Mouse (Mus musculus) small intestine, adult 2 months (tissue): Measurements from ENCODE around the gene Nthl1. TPM values are rescaled to one million over a fixed set of nuclear protein-coding genes. Genes with fewer than 3 reads are reported as not detected.

Experiments
- H3K27ac ChIP-seq: fragments of 200-500 bp; 2 replicates; pipeline ENCODE4 v1.5.1; 2012; ENCODE audit warnings: low read depth, low read length, control low read depth, inconsistent platforms; ENCODE audit not compliant: insufficient read depth
- H3K27me3 ChIP-seq: fragments of 200-500 bp; 2 replicates; pipeline ENCODE4 v1.6.1; 2012; ENCODE audit warnings: mild to moderate bottlenecking, moderate library complexity, low read length, inconsistent platforms; ENCODE audit not compliant: control insufficient read depth, insufficient read depth
- H3K36me3 ChIP-seq: fragments of 200-500 bp; 2 replicates; pipeline ENCODE4 v1.6.1; 2012; ENCODE audit warnings: mild to moderate bottlenecking, low read length, control low read depth, inconsistent platforms; ENCODE audit not compliant: control insufficient read depth, insufficient read depth
- H3K4me1 ChIP-seq: fragments of 200-500 bp; 2 replicates; pipeline ENCODE4 v1.6.1; 2012; ENCODE audit warnings: low read length, inconsistent platforms, mixed read lengths; ENCODE audit not compliant: control insufficient read depth, insufficient read depth, insufficient read length
- H3K4me3 ChIP-seq: fragments of 200-500 bp; 2 replicates; pipeline ENCODE4 v1.5.1; 2012; ENCODE audit warnings: low read depth, mild to moderate bottlenecking, control low read depth, inconsistent platforms, low read length, moderate library complexity
- CTCF ChIP-seq: fragments of 200-500 bp; IDR thresholded peaks from 2 replicates; pipeline ENCODE4 v1.5.1; 2012; ENCODE audit warnings: low read depth, mild to moderate bottlenecking, control low read depth, inconsistent platforms, low read length, moderate library complexity, mixed read lengths; ENCODE audit not compliant: insufficient replicate concordance, insufficient read length; ENCODE audit errors: extremely low read depth
- POLR2A ChIP-seq: fragments of 200-500 bp; IDR thresholded peaks from 2 replicates; pipeline ENCODE4 v1.6.1; 2012; ENCODE audit warnings: low read depth, mild to moderate bottlenecking, control low read depth, inconsistent platforms, low read length, moderate library complexity
- WGBS: fragments of 180-500 bp; shearing (Covaris S2); methylation state at CpG from one replicate; pipeline ENCODE4 v1.1.7; 2018; 5-methylcytosine and 5-hydroxymethylcytosine counted together
- polyA plus RNA-seq: library from polyadenylated mRNA; depleted of rRNA; stranded (reverse); fragments of >200 nt; gene quantifications from 2 replicates; pipeline ENCODE4 v1.2.3, GENCODE M21; 2012

Gene Nthl1
- polyA plus RNA-seq, 1 experiment = 7.2 TPM

DNA sequence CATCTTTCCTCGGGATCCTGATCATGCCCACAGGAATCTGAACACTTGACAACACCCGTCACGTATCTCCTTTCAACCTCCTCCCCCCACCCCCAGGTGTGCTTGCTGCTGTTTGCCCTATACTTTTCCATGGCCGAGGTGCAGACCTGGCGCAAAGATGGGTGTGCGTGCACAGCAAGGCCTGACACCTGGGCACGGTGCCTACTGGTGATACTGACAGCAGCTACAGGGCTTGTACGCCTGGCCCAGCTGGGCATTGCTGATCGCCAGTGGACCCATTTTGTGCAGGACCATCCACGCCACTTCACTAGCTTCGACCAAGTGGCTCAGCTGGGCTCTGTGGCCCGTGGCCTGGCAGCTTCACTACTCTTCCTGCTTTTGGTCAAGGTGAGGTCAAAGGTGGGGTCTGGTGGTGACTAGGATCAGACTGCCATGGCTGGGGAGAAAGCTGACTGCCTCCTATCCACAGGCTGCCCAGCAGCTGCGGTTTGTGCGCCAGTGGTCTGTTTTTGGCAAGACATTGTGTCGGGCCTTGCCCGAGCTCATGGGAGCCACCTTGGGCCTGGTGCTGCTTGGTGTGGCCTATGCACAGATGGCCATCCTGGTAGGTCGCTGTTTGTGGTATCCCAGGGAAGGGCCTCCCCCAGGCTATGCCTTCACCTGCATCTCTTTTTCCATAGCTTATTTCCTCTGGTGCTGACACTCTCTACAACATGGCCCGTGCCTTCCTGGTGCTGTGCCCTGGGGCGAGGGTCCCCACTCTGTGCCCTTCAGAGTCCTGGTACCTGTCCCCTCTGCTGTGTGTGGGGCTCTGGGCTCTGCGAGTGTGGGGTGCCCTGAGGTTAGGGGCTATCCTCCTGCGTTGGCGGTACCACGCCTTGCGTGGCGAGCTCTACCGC, 38.2 kb upstream of the Nthl1 start:
- TF ChIP-seq POLR2A = no peak
- TF ChIP-seq CTCF = no peak
- Histone ChIP-seq H3K36me3 (peaks cover 69% of the 10 kb centered on the region), H3K4me3 (no peak overlapping the region), H3K27ac (no peak overlapping the region), H3K27me3 (no peaks in the 10 kb centered on the region), H3K4me1 (no peaks in the 10 kb centered on the region)
- 91% methylated on average over 26 of the region's 26 CpGs for WGBS

DNA sequence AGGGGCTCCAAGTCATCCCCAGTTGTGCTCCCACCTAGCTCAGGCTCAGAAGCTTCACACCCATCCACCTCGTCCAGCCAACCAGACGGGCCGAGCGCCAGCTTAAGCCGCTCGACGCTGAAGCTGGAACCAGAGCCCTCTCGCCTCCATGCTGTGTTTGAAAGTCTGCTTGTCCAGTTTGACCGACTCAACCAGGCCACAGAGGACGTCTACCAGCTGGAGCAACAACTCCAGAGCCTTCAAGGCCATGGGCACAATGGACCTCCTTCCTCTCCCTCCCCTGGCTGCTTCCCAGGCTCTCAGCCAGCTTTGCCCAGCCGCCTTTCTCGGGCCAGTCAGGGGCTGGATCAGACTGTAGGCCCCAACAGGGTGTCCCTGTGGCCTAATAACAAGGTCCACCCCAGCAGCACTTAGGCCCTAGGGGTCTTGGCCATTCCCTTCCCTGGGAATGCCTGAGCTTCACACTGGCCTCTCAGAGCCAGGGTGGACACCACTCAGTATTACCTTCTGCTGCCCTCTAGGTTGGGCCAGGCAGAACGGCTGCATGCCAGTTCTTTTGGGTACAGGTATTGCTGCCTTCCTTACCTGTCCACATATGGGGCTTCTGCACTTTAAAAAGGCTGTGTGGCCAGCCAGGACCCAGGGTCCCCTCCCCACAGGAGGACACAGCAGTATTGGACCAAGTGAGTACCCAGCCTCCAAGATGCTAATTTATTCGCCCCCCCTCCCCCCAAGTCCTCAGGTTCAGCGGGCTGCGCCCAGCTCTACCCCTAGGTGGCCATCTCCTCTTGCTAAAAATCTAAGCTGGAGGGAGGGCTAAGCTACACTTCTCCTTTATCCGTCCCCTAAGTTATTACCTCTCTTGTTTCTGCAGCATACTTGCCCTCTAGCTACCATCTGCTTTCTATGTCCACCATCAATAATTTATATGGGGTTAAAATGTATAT, 37.1 kb upstream of the Nthl1 start:
- no peak for TF ChIP-seq POLR2A
- no peak for TF ChIP-seq CTCF

GRCm38 (mm10) chr17:24596073-24596466, 36.4 kb upstream of the Nthl1 start:
- peaks cover 66% of the 10 kb centered on the region for H3K36me3 ChIP-seq
- H3K4me1 ChIP-seq = no peaks in the 10 kb centered on the region
- TF ChIP-seq POLR2A = no peak
- no peak for TF ChIP-seq CTCF
- H3K4me3 ChIP-seq = no peak overlapping the region
- H3K27ac ChIP-seq = no peak overlapping the region
- WGBS = 84% methylated on average over 5 of the region's 5 CpGs
- no peaks in the 10 kb centered on the region for H3K27me3 ChIP-seq

More for the DNA sequence above, 37.1 kb upstream of the Nthl1 start:
- Histone ChIP-seq H3K36me3 (peaks cover 73% of the 10 kb centered on the region), H3K4me3 (no peak overlapping the region), H3K4me1 (no peaks in the 10 kb centered on the region), H3K27me3 (no peaks in the 10 kb centered on the region), H3K27ac (no peak overlapping the region)
- WGBS = 76% methylated on average over 17 of the region's 17 CpGs

GRCm38 (mm10) chr17:24596471-24597183, 35.9 kb upstream of the Nthl1 start:
- 89% methylated on average over 19 of the region's 19 CpGs for WGBS
- TF ChIP-seq POLR2A (no peak), CTCF (no peak)
- Histone ChIP-seq H3K4me3 (no peak overlapping the region), H3K4me1 (no peaks in the 10 kb centered on the region), H3K36me3 (peaks cover 65% of the 10 kb centered on the region), H3K27ac (no peak overlapping the region), H3K27me3 (no peaks in the 10 kb centered on the region)

DNA sequence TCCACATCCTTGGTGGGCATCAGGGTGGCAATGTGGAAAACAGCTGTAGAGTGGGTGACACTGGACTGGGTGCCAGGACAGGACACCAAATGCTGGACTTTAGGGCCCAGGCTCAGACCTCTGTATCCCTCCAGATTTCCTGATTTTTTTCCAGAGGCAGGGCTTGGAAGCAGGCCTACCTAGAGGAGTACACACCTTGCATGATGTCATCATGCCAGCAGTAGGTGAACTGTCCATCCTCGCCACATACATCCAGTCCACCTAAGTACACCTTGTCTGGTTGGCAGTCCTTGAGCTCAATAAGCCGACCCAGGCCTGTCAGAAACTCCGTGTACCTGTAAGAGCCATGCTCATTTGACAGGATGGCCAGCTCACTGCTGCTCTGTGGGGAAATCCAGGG, 34.5 kb upstream of the Nthl1 start:
- WGBS = 88% methylated on average over 3 of the region's 3 CpGs
- TF ChIP-seq CTCF (no peak), POLR2A (no peak)
- H3K4me3 ChIP-seq = no peak overlapping the region
- no peak overlapping the region for H3K27ac ChIP-seq
- no peaks in the 10 kb centered on the region for H3K4me1 ChIP-seq
- no peaks in the 10 kb centered on the region for H3K27me3 ChIP-seq
- peaks cover 67% of the 10 kb centered on the region for H3K36me3 ChIP-seq

DNA sequence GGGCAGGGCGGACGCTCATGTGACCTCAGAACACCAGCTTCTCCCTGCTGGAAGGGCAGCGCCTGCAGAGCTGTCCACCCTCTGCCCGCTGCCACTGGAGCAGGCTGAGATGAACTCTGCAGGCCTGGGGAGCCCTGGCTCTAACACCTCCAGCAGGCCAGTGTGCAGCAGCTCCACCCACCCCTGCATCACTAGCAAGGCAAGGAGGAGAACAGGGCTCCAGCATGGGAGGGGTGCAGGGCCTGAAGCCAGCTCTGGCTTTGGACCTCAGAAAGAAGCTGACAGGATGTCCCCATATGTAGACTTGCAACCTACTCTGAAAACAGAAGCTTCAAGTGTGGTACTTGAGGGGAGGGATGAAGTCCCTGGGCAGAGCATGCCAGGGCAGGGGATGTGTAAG, 32.0 kb upstream of the Nthl1 start:
- TF ChIP-seq POLR2A = no peak
- no peak for TF ChIP-seq CTCF
- no peaks in the 10 kb centered on the region for H3K4me1 ChIP-seq
- WGBS = 96% methylated on average over 4 of the region's 4 CpGs

More for the DNA sequence above, 32.0 kb upstream of the Nthl1 start:
- peaks cover 58% of the 10 kb centered on the region for H3K36me3 ChIP-seq
- H3K4me3 ChIP-seq = no peak overlapping the region
- H3K27ac ChIP-seq = no peak overlapping the region
- no peaks in the 10 kb centered on the region for H3K27me3 ChIP-seq
